Mouse (Mus musculus) forebrain, embryonic 16.5 days (tissue): ENCODE measurements around the gene Ikzf4. TPM values are rescaled to one million over a fixed set of nuclear protein-coding genes. Genes with fewer than 3 reads are reported as not detected.

Experiments
- ATAC-seq: fragments of 200-750 bp; cut with Nextera tagmentation; 2 replicates; pipeline ENCODE4 v1.8.0; 2017; ENCODE audit warnings: mild to moderate bottlenecking, moderate library complexity
- H3K27ac ChIP-seq: fragments of 300-500 bp; sonication (generic); 2 replicates; pipeline ENCODE4 v1.5.1; 2014; ENCODE audit warnings: low read length, control low read depth
- H3K27me3 ChIP-seq: fragments of 300-500 bp; sonication (generic); replicated peaks from 2 replicates; pipeline ENCODE4 v1.6.1; 2014; ENCODE audit warnings: low read length; ENCODE audit not compliant: control insufficient read depth, insufficient read depth
- H3K36me3 ChIP-seq: fragments of 300-500 bp; sonication (generic); 2 replicates; pipeline ENCODE4 v1.6.1; 2014; ENCODE audit not compliant: control insufficient read depth, insufficient read depth
- H3K4me1 ChIP-seq: fragments of 300-500 bp; sonication (generic); replicated peaks from 2 replicates; pipeline ENCODE4 v1.6.1; 2014; ENCODE audit warnings: low read length; ENCODE audit not compliant: control insufficient read depth, insufficient read depth
- H3K4me2 ChIP-seq: fragments of 300-500 bp; sonication (generic); 2 replicates; pipeline ENCODE4 v1.6.1; 2014; ENCODE audit warnings: mild to moderate bottlenecking, low read length, control low read depth
- H3K4me3 ChIP-seq: fragments of 300-500 bp; sonication (generic); replicated peaks from 2 replicates; pipeline ENCODE4 v1.5.1; 2014; ENCODE audit warnings: mild to moderate bottlenecking, low read length, control low read depth
- H3K9ac ChIP-seq: fragments of 300-500 bp; sonication (generic); replicated peaks from 2 replicates; pipeline ENCODE4 v1.6.1; 2014; ENCODE audit warnings: low read depth, low read length, control low read depth
- H3K9me3 ChIP-seq: fragments of 300-500 bp; sonication (generic); 2 replicates; pipeline ENCODE4 v1.6.1; 2016; ENCODE audit warnings: low read length; ENCODE audit not compliant: control insufficient read depth
- WGBS: fragments of 180-500 bp; shearing (Covaris S2); extraction: QIAGEN DNeasy Blood & Tissue Kit; methylation state at CpG from one replicate; pipeline ENCODE4 v1.1.7; 2014; 5-methylcytosine and 5-hydroxymethylcytosine counted together
- microRNA-seq: library from miRNA; unstranded; fragments of <30 nt; microRNA quantifications from one replicate; pipeline ENCODE4, GENCODE M21; 2017
- polyA plus RNA-seq: library from polyadenylated mRNA; unstranded; fragments of >200 nt; fragmentation: Nextera tagmentation; extraction: Ambion mirVana; gene quantifications from 2 replicates; pipeline ENCODE4 v1.2.1, GENCODE M21; 2015

Gene Ikzf4
- polyA plus RNA-seq, 1 experiment from 2014 or later = 15.6 TPM

DNA sequence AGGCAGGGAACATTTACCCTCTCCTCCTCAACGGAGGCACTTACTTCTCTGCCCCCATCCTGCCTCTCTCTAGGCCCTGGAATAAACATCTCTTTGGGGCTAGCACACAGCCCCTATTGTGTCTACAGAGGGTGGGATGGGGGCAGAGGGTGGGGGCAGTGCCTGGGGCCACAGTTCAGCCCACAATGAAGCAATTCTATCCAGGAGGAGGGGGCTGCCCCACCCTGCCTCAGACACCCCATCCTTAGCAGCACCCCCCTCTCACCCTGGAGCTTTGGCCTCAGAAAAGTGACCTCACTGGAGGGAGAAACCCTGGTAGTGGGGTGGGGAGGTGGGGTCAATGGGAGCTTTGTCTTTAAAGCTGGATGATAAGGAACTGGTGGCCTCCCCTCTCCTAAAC is 59.2 kb downstream of the Ikzf4 start:
- Histone ChIP-seq H3K4me1 (peaks cover 8% of the 10 kb centered on the region), H3K9me3 (no peaks in the 10 kb centered on the region), H3K4me3 (no peak overlapping the region), H3K27me3 (peaks cover 21% of the 10 kb centered on the region), H3K36me3 (no peaks in the 10 kb centered on the region), H3K9ac (no peak overlapping the region), H3K4me2 (no peak overlapping the region), H3K27ac (no peak overlapping the region)
- 14% methylated on average over 1 of the region's 1 CpGs for WGBS
- no peak for ATAC-seq

DNA sequence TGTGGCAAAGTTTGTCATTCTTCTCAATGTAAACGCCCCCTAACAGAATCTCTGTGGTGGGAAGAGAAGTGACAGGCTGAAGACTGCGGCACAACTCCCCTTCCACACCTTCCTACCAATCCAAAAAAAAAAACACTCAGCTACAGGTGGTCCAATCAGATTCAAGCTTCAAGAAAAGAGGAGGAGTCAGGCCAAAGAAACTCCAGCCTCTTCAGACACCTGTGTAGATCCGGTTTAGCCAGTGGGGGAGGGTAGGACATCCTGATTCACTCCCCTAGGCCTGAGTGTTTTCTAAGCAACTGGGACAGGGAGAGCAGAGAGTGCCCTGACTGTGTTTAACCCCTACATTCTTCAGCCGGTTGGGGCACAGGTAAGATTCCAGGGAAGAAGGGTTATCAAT is 61.4 kb downstream of the Ikzf4 start:
- 14% methylated on average over 4 of the region's 4 CpGs for WGBS
- Histone ChIP-seq H3K9me3 (no peaks in the 10 kb centered on the region), H3K36me3 (no peaks in the 10 kb centered on the region), H3K27ac (no peak overlapping the region), H3K9ac (no peak overlapping the region), H3K27me3 (peaks cover 17% of the 10 kb centered on the region), H3K4me2 (no peak overlapping the region), H3K4me1 (peaks cover 4% of the 10 kb centered on the region), H3K4me3 (no peak overlapping the region)
- ATAC-seq = no peak

DNA sequence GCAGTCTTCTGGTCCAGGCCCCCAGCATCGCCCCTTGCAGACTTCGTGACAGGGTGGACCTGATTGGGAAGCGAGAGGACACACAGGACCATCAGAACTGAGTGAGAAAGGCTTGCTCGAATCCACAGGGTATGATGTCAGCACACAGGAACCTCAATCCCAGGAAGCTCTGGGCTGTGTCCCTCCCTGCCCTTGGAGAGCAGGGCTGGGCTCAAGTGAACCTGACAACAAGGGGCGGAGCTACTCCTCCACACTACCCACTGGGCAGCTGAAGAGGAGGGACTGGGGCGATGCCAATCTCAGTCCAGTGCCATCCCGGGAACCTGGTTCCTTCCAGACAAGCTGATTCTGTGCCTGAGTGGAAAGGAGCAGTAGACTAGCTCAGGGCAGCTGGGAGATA is 62.1 kb downstream of the Ikzf4 start:
- no peak for ATAC-seq
- no peak overlapping the region for H3K9ac ChIP-seq
- no peaks in the 10 kb centered on the region for H3K9me3 ChIP-seq
- H3K27ac ChIP-seq = no peak overlapping the region
- WGBS = 16% methylated on average over 7 of the region's 7 CpGs
- no peak overlapping the region for H3K4me3 ChIP-seq
- no peaks in the 10 kb centered on the region for H3K4me1 ChIP-seq
- peaks cover 10% of the 10 kb centered on the region for H3K27me3 ChIP-seq
- H3K4me2 ChIP-seq = no peak overlapping the region
- H3K36me3 ChIP-seq = no peaks in the 10 kb centered on the region

Small RNA genes within 50 kb of the gene (microRNA-seq; reads per million reads assigned to microRNA genes)
- not detected for gene Mir6917

Other genes with a start within 250 kb of the Ikzf4 start
- 0.10 and 0.25 TPM in 2 replicates for gene Slc39a5, start 244.8 kb downstream of the Ikzf4 start, polyA plus RNA-seq
- 139 and 147 TPM in 2 replicates for gene Nabp2, start 234.5 kb downstream of the Ikzf4 start, polyA plus RNA-seq
- gene Rnf41, start 234.3 kb downstream of the Ikzf4 start, polyA plus RNA-seq = 121 and 122 TPM in 2 replicates
- gene Smarcc2, start 186.7 kb downstream of the Ikzf4 start, polyA plus RNA-seq = 215 and 217 TPM in 2 replicates
- gene Myl6, start 151.8 kb downstream of the Ikzf4 start, polyA plus RNA-seq = 599 and 678 TPM in 2 replicates
- gene Myl6b, start 147.3 kb downstream of the Ikzf4 start, polyA plus RNA-seq = 5.4 and 5.9 TPM in 2 replicates
- 9.0 and 9.6 TPM in 2 replicates for gene Esyt1, start 120.1 kb downstream of the Ikzf4 start, polyA plus RNA-seq
- gene Zc3h10, start 98.2 kb downstream of the Ikzf4 start, polyA plus RNA-seq = 20.9 and 21.7 TPM in 2 replicates
- gene Rpl41, start 96.7 kb downstream of the Ikzf4 start, polyA plus RNA-seq = 2,032 and 2,064 TPM in 2 replicates
- 149 and 152 TPM in 2 replicates for gene Pa2g4, start 80.0 kb downstream of the Ikzf4 start, polyA plus RNA-seq
- 0.46 and 0.62 TPM in 2 replicates for gene Erbb3, start 56.3 kb downstream of the Ikzf4 start, polyA plus RNA-seq
- gene Rps26, start 19.2 kb downstream of the Ikzf4 start, polyA plus RNA-seq = 358 and 398 TPM in 2 replicates
- 11.2 and 12.7 TPM in 2 replicates for gene Suox, start 28.1 kb upstream of the Ikzf4 start, polyA plus RNA-seq
- 128 and 131 TPM in 2 replicates for gene Rab5b, start 50.3 kb upstream of the Ikzf4 start, polyA plus RNA-seq
- 0.14 and 0.25 TPM in 2 replicates for gene Pmel, start 58.2 kb upstream of the Ikzf4 start, polyA plus RNA-seq
- 29.7 and 37.8 TPM in 2 replicates for gene Cdk2, start 59.0 kb upstream of the Ikzf4 start, polyA plus RNA-seq
- gene Dgka, start 98.9 kb upstream of the Ikzf4 start, polyA plus RNA-seq = 4.6 and 5.1 TPM in 2 replicates
- gene Pym1, start 101.9 kb upstream of the Ikzf4 start, polyA plus RNA-seq = 37.9 and 43.6 TPM in 2 replicates
- gene Mmp19, start 144.9 kb upstream of the Ikzf4 start, polyA plus RNA-seq = 0.54 and 0.73 TPM in 2 replicates
- gene Dnajc14, start 158.1 kb upstream of the Ikzf4 start, polyA plus RNA-seq = 67.2 and 68.2 TPM in 2 replicates
- gene Tmem198b, start 158.4 kb upstream of the Ikzf4 start, polyA plus RNA-seq = 10.7 and 13.7 TPM in 2 replicates
- gene Sarnp, start 171.3 kb upstream of the Ikzf4 start, polyA plus RNA-seq = 180 and 194 TPM in 2 replicates
- 20.9 and 22.5 TPM in 2 replicates for gene Ormdl2, start 175.7 kb upstream of the Ikzf4 start, polyA plus RNA-seq
- 5.6 and 7.0 TPM in 2 replicates for gene Gdf11, start 245.7 kb upstream of the Ikzf4 start, polyA plus RNA-seq